Mouse (Mus musculus): ENCODE measurements around the gene Arhgap17.
A peak's percentile ranks its signal among the peaks of the same experiment; 100 is the strongest.

The Arhgap17 gene

DNA sequence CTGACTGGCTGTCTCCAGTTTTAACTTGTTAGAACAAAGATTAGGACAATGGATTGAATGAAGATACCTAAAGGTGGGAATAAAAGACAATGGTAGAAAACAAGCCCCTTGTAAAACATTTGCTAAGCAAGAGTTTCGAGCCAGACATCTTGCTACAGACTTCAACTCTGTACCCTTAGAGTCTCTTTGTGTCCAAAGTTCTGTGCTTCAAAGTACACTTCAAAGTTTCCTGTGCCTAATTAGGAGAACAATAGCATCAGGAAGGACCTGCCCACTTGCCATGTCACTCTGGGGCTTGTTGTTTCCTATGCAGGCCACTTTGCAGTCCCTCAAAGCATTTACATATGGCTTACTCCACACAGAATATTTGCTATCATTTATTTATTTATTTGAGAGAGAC lies 33.4 kb downstream of the Arhgap17 start:
- no peak for DNase-seq

DNA sequence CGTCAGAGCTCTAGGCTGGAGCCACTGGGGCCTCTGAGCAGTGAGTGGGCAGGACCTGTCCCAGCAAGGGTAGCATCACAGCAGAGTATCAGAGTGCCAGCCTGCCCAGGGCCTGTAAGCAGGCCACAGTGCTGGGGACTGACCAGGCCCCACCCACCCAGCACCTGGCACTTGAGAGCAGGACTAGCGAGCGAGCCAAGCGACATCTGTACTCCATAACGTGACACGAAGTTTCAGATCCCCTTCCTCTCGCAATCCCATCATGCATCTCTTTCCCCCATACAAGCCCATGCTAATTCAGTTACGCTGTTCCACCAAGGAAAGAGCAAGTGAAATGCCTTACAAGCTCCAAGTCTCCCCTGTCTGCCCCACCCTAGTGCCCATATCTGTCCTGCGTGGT lies 39.2 kb downstream of the Arhgap17 start:
- DNase-seq, result no peak

- DNase-seq, result no peak
Observed at GRCm38 (mm10) chr7:123327909-123328308, 41.8 kb downstream of the Arhgap17 start.

DNA sequence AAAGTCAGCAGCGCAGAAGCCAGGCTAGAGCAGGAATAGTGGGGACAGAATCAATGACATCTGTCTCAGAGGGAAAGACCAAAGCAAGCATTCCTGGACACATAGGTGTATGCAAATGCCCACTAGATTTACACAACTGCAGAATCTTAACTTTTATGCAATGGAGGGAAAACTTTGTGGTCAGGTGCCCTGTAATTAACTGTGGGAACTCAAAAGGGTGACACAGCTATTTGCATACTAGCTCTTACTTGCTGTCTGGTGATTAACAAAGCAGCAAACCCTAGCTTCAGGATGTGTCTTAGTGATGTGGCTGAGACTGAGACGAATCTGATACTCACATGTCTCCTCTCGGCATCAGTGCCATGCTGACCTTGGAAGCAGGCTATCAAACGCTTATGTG lies 42.8 kb downstream of the Arhgap17 start:
- DNase-seq, result no peak

- no peak for DNase-seq
Observed at GRCm38 (mm10) chr7:123326062-123326461, 43.7 kb downstream of the Arhgap17 start.

GRCm38 (mm10) chr7:123324105-123324504 lies 45.6 kb downstream of the Arhgap17 start:
- DNase-seq, result no peak

- DNase-seq, result no peak
Observed at GRCm38 (mm10) chr7:123323388-123323787, 46.3 kb downstream of the Arhgap17 start.

- no peak for DNase-seq
Observed at GRCm38 (mm10) chr7:123322452-123323121, 47.1 kb downstream of the Arhgap17 start.

DNA sequence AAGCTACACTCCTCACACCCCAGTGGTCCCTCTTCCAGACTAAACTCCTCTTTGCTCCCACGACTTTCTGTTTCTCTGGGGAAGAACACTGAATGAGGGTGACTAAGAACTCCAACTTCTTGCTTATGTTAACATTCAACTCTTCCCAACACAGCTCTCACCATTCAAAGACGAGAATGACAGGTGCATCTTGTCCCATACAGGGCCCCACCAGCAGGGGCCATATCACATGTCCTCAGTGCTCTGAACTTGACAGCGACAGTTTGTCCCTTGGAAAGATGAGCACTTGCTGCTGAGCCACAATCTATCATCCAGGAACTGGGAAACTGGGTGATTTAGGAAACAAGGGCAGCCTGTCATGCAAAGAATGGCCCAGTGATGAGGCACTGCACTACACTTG lies 57.0 kb downstream of the Arhgap17 start:
- DNase-seq, result no peak

- peak; percentile 29 for DNase-seq
Observed at GRCm38 (mm10) chr7:123311836-123312235, 57.9 kb downstream of the Arhgap17 start.

DNA sequence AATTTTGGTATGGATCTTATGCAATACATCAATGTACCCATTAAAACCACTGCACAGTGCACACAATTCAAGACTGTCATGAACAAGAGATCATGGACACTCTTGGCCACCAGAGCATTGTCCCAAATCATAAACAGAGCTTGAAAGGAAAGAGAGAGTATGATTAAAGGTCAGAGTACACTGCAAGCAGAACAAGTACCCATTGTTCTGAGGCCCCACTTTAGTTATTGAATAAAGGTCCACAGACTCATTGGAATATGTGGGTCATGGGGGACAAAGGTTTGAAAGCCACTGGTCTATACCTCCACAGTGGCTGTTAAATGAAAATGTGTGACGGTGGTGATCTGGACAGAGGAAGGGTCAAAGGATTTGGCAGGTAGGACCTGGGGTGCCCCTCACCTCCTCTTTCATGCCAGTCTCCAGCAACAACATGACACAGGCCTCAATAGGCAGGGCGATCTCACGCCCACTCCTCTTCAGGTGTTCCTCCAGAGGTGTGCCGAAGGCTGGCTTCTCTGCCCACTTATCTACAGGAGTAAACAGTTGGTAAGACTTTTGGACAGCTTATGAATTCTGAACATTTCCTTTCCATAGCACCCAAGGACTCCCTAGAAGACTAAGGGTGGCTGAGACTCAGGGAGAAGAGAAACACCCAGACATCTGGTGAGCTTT lies 61.7 kb downstream of the Arhgap17 start:
- no peak for DNase-seq

- DNase-seq, result no peak
Observed at GRCm38 (mm10) chr7:123307236-123307635, 62.5 kb downstream of the Arhgap17 start.

- no peak for DNase-seq
Observed at GRCm38 (mm10) chr7:123305397-123305796, 64.3 kb downstream of the Arhgap17 start.

GRCm38 (mm10) chr7:123300258-123300657 lies 69.5 kb downstream of the Arhgap17 start:
- no peak for DNase-seq

GRCm38 (mm10) chr7:123298225-123298624 lies 71.5 kb downstream of the Arhgap17 start:
- no peak for DNase-seq

- no peak for DNase-seq
Observed at GRCm38 (mm10) chr7:123296097-123296496, 73.6 kb downstream of the Arhgap17 start.

- DNase-seq, result no peak
Observed at GRCm38 (mm10) chr7:123295423-123295822, 74.3 kb downstream of the Arhgap17 start.

DNA sequence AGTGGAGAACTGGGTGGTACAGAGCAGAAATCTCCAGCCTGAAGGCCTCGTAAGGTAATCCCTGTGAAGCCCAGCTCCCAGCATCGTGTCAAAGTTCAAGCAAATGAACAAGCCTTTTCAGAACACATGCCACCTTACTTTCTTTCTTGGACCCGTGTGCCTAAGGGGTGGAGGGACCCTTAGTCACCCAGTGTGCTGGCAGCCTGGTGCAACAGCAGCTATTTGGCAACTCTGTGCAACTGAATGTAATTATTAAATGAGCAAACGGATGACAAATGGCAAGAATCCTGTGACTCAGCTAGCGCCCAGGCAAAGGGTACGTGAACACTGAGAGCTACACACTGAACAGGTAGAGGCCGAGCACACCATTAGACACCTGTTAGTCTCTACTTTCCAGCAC lies 75.8 kb downstream of the Arhgap17 start:
- DNase-seq, result no peak

GRCm38 (mm10) chr7:123291942-123292341 lies 77.8 kb downstream of the Arhgap17 start:
- no peak for DNase-seq

DNA sequence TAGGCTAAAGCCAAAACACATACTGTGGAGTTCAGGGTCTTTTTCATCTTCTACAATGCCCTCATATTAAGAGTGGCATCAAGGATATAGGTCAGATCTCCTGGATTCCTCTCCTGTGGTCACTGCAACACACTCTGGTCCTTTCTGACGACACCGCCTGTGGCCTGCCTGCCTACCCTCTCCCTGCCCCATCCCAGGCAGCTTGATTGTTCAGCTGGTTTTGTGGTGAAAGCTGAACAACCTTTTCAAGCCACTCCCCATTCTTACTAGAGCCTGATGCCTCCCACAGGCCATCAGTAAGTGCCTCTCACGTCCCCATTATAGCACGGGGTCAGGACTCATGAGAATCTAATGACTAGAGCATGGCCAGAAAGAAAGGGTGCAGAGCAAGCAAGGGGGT lies 80.5 kb downstream of the Arhgap17 start:
- DNase-seq, result no peak

DNA sequence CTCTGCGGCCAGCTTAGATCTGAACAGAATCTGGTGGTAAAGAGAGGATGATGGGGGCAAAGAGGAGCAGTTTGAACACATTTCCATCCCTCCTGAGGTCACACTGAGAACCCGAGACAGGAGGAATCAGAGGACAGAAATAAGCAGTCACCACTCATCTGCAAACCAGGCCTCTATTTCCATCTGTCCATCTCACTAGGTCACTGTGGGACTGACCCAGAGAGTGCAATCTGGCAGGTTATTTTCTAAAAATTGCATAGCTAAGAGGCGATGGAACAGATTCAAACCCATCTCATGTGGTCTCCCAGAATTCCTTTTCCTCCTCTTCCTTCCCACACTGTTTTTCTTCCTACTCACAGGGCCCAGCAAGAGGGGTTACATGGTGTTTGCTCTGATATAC lies 81.8 kb downstream of the Arhgap17 start:
- no peak for DNase-seq

DNA sequence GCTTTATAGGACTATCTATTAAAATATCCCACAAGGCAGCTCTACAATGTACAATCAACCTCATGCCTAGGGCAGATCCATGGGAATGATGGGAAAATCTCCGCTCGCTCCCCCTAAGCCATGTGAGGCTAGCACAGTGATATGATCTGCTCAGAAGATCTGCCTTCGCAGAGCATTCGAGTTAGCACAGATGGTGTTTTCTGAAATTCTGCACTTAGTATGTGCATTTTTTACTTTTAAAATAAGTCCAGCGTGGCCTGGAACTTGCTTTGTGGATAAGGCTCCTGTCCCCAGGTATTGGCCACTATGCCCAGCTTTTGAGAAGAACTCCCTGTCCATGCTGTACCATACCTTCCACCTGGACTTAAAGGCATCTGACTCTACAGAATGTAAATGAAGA lies 83.8 kb downstream of the Arhgap17 start:
- no peak for DNase-seq

GRCm38 (mm10) chr7:123283826-123284225 lies 85.9 kb downstream of the Arhgap17 start:
- DNase-seq, result peak; percentile 61

GRCm38 (mm10) chr7:123279797-123280196 lies 89.9 kb downstream of the Arhgap17 start:
- no peak for DNase-seq

GRCm38 (mm10) chr7:123276568-123276967 lies 93.1 kb downstream of the Arhgap17 start:
- DNase-seq, result no peak
